Mouse (Mus musculus): ENCODE results near the gene Trpm4.
"Not testable (repeated sequence)": the region's sequence is repeated elsewhere in the genome, so short reads cannot be mapped to it uniquely, and the experiment has no call there.

Trpm4 gene

GRCm38 (mm10) chr7:45333431-45333982 is at the start of gene Trpm4:
TSS of gene Trpm4 (minus strand) at chr7:45333780.
- DNase-seq (ENCODE audit: low spot score in 2 of 2): peak; percentile 71 to 78

DNA sequence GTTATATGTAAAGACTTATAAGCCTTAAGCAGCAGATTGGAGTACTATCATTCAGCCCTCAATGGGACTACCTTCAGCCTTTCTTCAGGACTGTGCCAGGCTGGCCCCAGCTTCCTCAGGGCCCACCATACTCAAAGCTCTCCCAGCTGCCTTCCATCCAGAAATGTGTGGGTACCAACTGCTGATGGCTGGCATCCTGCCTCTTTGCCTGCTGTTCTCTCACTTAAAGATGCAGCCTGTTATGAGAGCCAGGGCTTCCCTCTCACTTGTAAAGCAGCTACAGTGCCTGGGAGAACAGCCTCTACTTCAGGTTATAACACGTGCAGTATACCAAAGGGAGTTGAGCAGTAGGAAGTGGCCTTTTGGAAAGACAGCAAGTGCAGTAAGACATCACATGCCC is 42.5 kb upstream of the Trpm4 start:
- DNase-seq (ENCODE audit: low spot score in 2 of 2): no peak

DNA sequence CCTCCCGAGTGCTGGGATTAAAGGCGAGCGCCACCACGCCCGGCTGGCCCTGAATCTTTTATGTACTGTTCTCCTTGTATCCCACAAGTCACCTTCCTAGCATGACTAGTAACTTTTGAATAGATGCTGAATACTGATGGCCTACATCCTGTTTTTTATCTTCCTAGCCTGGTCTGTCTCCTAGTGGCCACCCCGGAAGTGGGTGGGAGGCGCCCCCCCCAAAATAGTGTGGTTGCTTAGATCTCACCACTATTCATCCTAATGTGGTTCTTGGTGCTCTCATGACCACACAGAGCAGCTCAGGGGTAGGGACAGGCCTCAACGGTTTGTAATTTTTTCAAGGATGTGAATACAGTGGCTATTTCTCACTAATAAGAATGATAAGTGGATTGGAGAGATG is 41.0 kb upstream of the Trpm4 start:
- no peak for DNase-seq (ENCODE audit: low spot score in 2 of 2)

- DNase-seq (ENCODE audit: low spot score in 2 of 2): no peak
Observed at GRCm38 (mm10) chr7:45372371-45372770, 38.8 kb upstream of the Trpm4 start.

DNA sequence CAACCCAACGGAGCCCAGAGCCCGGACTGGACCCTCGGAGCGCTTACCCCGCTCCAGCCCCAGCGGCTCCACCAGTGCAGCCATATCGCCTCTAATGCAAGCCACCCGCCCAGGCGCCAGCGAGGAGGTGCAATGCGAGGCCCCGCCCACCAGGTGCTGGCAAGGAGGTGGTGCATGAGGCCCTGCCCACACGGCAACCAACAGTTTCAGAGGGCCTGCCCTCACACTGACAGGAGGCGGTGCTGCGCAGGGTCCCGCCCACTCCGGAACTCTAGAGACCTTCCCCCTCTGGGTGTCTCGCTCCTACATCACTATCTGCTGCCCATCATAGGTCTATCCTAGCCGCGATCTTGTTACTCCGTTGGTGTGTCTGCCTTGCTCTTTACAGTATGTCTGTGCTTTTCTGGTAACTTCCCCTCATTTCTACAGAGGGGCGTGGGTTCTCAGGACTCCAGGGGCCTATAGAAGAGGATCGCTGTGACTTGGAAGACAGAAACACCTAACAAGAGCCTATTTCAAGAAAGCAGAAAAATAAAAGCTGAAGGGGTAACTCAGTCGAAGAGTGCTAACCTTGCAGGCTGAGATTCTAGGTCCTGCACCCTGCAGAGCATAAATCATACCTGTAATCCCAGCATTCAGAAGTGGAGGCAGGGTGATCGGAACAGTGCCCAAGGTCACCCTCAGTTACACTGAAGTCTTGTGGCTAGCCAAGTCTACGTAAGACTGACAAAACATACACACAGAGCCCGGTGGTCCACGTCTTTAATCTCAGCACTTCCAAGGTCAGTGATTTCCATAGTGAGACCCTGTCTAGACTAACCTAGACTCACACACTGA is 37.1 kb upstream of the Trpm4 start, which contains the start of gene Lin7b:
Gene Lin7b, minus strand, starts transcription at position 109 of the 837 bp plus-strand sequence.
- peak; percentile 90 to 91 for DNase-seq (ENCODE audit: low spot score in 2 of 2)

DNA sequence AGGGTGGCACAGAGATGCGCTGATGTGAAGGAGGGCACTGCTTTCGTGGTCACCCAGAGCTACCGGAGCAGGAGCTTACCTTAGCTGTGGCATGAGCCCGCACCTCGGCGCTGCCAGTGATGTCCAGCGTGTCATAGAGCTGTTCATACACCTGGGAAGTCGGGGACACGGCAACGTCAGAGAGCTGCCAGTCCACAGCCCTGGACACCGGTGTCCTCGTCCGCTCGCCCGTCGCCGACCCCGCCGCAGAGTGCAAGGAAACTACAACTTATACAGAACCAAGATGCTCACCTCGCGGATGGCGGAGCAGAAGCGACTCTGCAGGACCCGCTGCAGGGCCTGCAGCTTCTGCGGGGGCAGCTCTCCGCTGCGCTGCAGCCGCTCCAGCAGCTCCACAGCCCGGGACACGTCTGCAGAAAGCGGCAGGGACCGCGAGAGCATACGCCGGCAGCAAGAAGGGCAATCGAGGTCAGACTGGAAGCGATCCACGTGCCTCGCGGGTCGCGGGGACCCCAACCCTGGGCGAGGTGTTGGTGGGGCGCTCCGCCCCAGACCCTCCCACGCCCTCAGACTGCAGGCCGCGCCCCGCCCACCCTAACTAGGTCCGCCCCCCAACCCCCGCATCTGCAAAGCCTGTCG is 36.4 kb upstream of the Trpm4 start:
- DNase-seq (ENCODE audit: low spot score in 2 of 2): no peak

- no peak for DNase-seq (ENCODE audit: low spot score in 2 of 2)
Observed at GRCm38 (mm10) chr7:45369022-45369745, 35.6 kb upstream of the Trpm4 start.

GRCm38 (mm10) chr7:45368178-45368577 is 34.6 kb upstream of the Trpm4 start:
- no peak for DNase-seq (ENCODE audit: low spot score in 2 of 2)

GRCm38 (mm10) chr7:45367020-45367880 is 33.7 kb upstream of the Trpm4 start:
- DNase-seq (ENCODE audit: low spot score in 2 of 2): peak; percentile 98 to 99

- DNase-seq (ENCODE audit: low spot score in 2 of 2): peak; percentile 60 to 66
Observed at GRCm38 (mm10) chr7:45366652-45367019, 33.1 kb upstream of the Trpm4 start, which contains the start of gene Ppfia3. TSS of gene Ppfia3 (minus strand) at chr7:45367019.

DNA sequence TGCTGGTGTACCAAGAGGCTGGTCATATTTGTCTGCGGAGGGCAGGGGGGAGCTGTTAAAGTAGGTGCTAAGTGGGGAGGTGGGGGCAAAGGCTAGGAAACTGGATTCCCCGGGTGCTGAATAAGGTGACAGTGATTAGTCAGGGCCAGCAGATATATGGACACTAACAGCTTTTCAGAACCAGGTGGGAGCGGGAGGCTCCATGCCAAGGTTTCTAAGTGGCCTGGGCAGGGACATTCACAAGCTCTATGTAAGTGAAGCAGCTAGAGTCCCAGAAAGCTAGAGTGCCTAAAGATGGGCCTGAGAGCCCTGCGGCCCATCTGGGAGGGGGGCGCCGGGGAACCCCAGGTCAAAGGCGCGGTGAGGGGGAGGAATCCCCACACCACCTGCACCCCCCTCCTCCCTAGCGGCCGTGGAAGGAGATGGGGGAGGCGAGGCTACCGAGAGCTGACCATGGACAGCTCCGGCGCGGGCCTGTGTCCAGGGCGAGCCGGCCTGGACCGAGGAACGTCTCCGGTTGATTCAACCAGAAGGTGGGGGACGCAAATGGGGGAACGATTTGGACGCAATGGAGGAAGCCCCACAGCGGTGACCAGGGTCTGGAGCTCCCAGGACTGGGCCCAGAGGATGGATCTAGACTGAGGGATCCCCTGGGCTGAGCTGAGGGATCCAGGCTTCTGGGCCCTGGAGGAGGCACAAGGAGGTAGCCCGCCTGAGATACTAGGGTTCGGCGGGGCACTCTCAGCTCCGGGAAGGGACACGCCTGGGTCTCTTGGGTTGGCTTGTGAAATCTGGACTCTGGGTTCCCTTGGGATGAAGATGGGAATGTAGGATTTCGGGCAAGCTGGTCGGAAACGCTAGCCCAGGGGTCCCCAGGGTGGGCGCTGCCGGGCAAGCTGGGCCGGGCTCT is 32.4 kb upstream of the Trpm4 start:
- DNase-seq (ENCODE audit: low spot score in 2 of 2): no peak

DNA sequence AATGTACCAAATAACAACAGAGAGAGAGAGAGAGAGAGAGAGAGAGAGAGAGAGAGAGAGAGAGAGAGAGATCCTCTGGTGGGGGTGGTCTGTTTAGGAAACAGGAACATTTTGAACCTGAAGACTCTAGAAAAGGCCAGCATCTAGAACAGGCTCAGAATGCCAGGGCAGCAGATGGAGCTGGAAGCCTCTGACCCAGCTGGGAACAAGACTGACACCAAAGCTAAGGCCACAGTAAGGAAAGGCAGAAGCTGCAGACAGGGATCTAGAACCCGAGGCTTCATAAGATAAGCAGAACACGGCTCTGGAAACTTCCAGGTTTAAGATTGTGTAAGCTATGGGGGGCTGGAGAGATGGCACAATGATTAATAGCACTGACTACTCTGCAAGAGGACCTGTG is 30.4 kb upstream of the Trpm4 start:
- DNase-seq (ENCODE audit: low spot score in 2 of 2): no peak

DNA sequence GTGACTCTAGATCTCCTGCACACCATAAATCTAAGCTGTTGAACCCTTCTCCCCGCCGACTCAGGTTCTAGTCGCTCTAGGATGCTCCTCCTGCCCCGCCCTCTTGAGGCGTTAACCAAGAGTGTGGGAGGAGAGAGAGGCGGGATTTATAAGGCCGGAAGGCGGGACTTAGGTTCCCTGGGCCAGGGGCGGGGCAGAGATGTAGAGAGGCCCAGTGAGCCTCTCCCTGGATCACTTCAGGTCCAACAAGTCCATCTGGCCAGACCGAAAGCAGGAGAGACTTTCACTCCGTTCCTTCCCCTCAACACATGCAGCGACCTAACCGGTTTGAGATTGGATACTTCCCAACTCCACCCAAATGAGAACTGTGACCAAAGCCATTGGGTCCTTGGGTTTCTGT is 29.2 kb upstream of the Trpm4 start:
- DNase-seq (ENCODE audit: low spot score in 2 of 2): no peak

GRCm38 (mm10) chr7:45361243-45361804 is 27.7 kb upstream of the Trpm4 start:
- DNase-seq (ENCODE audit: low spot score in 2 of 2): peak; percentile 84 to 86

GRCm38 (mm10) chr7:45360404-45361125 is 27.0 kb upstream of the Trpm4 start:
- DNase-seq (ENCODE audit: low spot score in 2 of 2): no peak

DNA sequence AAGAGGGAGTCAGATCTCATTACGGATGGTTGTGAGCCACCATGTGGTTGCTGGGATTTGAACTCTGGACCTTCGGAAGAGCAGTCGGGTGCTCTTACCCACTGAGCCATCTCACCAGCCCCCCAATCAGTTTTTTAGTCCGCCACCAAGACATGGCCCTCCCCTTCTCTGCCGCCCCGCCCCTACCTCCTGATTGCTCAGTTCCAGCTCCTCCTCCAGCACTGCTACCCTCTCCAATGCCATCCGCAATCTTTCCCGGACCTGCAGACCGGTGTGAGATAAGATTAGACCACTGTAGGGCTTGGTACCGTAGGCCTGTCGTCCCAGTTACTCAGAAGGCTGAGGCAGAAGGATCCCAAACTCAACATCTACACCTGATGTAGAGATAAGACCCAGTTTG is 25.5 kb upstream of the Trpm4 start:
- not testable (repeated sequence) for DNase-seq (ENCODE audit: low spot score in 2 of 2)

GRCm38 (mm10) chr7:45356087-45356486 is 22.5 kb upstream of the Trpm4 start:
- no peak for DNase-seq (ENCODE audit: low spot score in 2 of 2)

DNA sequence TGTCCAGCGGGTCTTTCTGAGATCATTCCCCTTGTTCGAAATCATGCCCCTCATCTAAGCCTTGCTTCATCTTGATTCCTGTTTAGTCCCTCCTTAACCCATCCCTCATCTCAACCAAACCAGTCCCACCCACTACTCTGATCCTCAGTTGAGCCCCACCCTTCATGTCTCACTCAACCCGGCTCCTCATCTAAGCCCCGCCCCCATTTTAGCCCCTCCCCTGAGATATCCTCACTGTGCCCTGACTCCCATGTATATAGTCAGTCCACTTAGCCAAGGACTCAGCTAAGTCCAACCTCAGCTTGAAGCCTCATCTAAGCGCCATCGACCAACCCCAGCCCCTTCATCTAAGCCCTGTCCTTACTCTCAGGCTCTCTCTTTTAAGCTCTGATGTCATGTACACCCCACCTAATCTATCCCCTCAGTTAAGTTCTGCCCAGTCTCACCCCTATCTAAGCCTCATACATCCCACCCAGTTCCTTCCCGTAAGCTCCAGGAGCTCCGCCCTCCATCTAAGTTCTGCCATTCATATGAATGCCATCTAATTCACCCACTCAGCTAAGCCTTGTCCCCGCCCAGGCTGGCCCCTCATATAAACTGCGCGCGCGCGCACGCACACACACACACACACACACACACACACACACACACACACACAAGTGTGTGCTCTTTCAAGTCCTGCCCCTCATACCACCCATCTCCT is 21.9 kb upstream of the Trpm4 start:
- DNase-seq (ENCODE audit: low spot score in 2 of 2): no peak

Data from frontal cortex, postnatal 10 days (tissue).